ENCODE assay signal across 23 mouse cellular contexts in genomic region chr10:102686667-102687397, GRCm38 (mm10).
A peak's percentile ranks its signal among the peaks of the same experiment; 100 is the strongest.
DNase-seq lines count a peak whose midpoint lies in the region; ATAC-seq lines count a peak whose summit lies in the region.
"Had no signal": no experiment of that assay in that cellular context is flagged by ENCODE, and none has a peak within 500 bp of the region (broad histone marks: within the 10 kb centered on the region; RNA-seq: fewer than 3 reads in every experiment).

No protein-coding gene starts in this region.

- H3K4me1 ChIP-seq in hindbrain, embryonic 15.5 days (replicated peaks): no peaks in the 10 kb centered on the region
- H3K4me1 ChIP-seq in hindbrain, embryonic 12.5 days: no peaks in the 10 kb centered on the region
- H3K4me1 ChIP-seq in forebrain, embryonic 14.5 days (ENCODE audit: control insufficient read depth, insufficient read depth, low read length): 0 out of 2 replicates have a peak, but pooled peaks cover 2% of the 10 kb centered on the region
- H3K4me1 ChIP-seq in intestine, embryonic 16.5 days (ENCODE audit: control insufficient read depth, insufficient read depth, low read length): no peaks in the 10 kb centered on the region
- H3K4me1 ChIP-seq: embryonic facial prominence, embryonic 13.5 days; intestine, embryonic 15.5 days; limb, embryonic 13.5 days; liver, embryonic 13.5 days; neural tube, embryonic 12.5 days had no signal

- no peaks in the 10 kb centered on the region for H3K27me3 ChIP-seq in hindbrain, embryonic 15.5 days
- H3K27me3 ChIP-seq in hindbrain, embryonic 12.5 days: no peaks in the 10 kb centered on the region
- no peaks in the 10 kb centered on the region for H3K27me3 ChIP-seq in forebrain, embryonic 14.5 days (replicated peaks; ENCODE audit: control insufficient read depth, insufficient read depth, low read length)
- H3K27me3 ChIP-seq in intestine, embryonic 16.5 days (replicated peaks; ENCODE audit: control insufficient read depth, insufficient read depth, low read length): no peaks in the 10 kb centered on the region
- H3K27me3 ChIP-seq: embryonic facial prominence, embryonic 13.5 days; intestine, embryonic 15.5 days; kidney, embryonic 15.5 days; limb, embryonic 13.5 days; liver, embryonic 13.5 days; neural tube, embryonic 12.5 days had no signal

- ATAC-seq in hindbrain, embryonic 15.5 days (ENCODE audit: low FRiP score, low read depth): 0 out of 2 replicates have a peak, but pooled peaks have one; percentile 27
- ATAC-seq in hindbrain, embryonic 12.5 days (ENCODE audit: low FRiP score): no peak
- ATAC-seq in forebrain, embryonic 14.5 days: peak; percentile 73
- ATAC-seq in intestine, embryonic 16.5 days: no peak
- ATAC-seq: activated CD4-positive, CD25-positive, alpha-beta regulatory T cell, adult 4 months; intestine, embryonic 15.5 days had no signal

- H3K4me3 ChIP-seq in hindbrain, embryonic 15.5 days: no peak overlapping the region
- H3K4me3 ChIP-seq in hindbrain, embryonic 12.5 days: no peak overlapping the region
- H3K4me3 ChIP-seq in forebrain, embryonic 14.5 days (ENCODE audit: low read depth, low read length): no peak overlapping the region
- H3K4me3 ChIP-seq in intestine, embryonic 16.5 days (ENCODE audit: low read length): no peak overlapping the region
- H3K4me3 ChIP-seq: embryonic facial prominence, embryonic 13.5 days; intestine, embryonic 15.5 days; kidney, embryonic 15.5 days; limb, embryonic 13.5 days; liver, embryonic 13.5 days; neural tube, embryonic 12.5 days had no signal

- DNase-seq in cerebellum, postnatal 14 days: peak; percentile 14 to 39
- DNase-seq in cerebellum, adult 8-10 months: no peak
- peak; percentile 43 for DNase-seq in brain, adult 2 months (ENCODE audit: low read depth, low spot score)
- DNase-seq in forebrain, embryonic 14.5 days (ENCODE audit: low spot score): peak; percentile 37
- no peak for DNase-seq in testis, postnatal 10 days (ENCODE audit: low spot score)
- DNase-seq: adrenal gland, postnatal 10 days; cerebellum, adult 9-10 months; heart, postnatal 36 days; liver, embryonic 13.5 days; lung, embryonic 14.5 days; lung, postnatal 36 days; right cerebral cortex, adult 18-20 months; thymus, postnatal 36 days had no signal

- H3K4me2 ChIP-seq in hindbrain, embryonic 15.5 days: peak overlapping the region; percentile 16
- H3K4me2 ChIP-seq in hindbrain, embryonic 12.5 days (replicated peaks): no peak overlapping the region
- H3K4me2 ChIP-seq in forebrain, embryonic 14.5 days (ENCODE audit: low read length): no peak overlapping the region
- H3K4me2 ChIP-seq in intestine, embryonic 16.5 days (ENCODE audit: low read depth, low read length): no peak overlapping the region
- H3K4me2 ChIP-seq: embryonic facial prominence, embryonic 13.5 days; intestine, embryonic 15.5 days; kidney, embryonic 15.5 days; limb, embryonic 13.5 days; liver, embryonic 13.5 days; lung, embryonic 14.5 days; neural tube, embryonic 12.5 days had no signal

- no peaks in the 10 kb centered on the region for H3K9me3 ChIP-seq in hindbrain, embryonic 15.5 days
- no peaks in the 10 kb centered on the region for H3K9me3 ChIP-seq in hindbrain, embryonic 12.5 days (replicated peaks)
- no peaks in the 10 kb centered on the region for H3K9me3 ChIP-seq in forebrain, embryonic 14.5 days (replicated peaks; ENCODE audit: control insufficient read depth, low read length)
- H3K9me3 ChIP-seq in intestine, embryonic 16.5 days (ENCODE audit: control insufficient read depth, low read length): no peaks in the 10 kb centered on the region
- H3K9me3 ChIP-seq: embryonic facial prominence, embryonic 13.5 days; intestine, embryonic 15.5 days; kidney, embryonic 15.5 days; limb, embryonic 13.5 days; liver, embryonic 13.5 days; neural tube, embryonic 12.5 days had no signal

- H3K27ac ChIP-seq in hindbrain, embryonic 15.5 days (replicated peaks): no peak overlapping the region
- no peak overlapping the region for H3K27ac ChIP-seq in hindbrain, embryonic 12.5 days
- no peak overlapping the region for H3K27ac ChIP-seq in forebrain, embryonic 14.5 days (ENCODE audit: low read depth, low read length)
- no peak overlapping the region for H3K27ac ChIP-seq in intestine, embryonic 16.5 days (ENCODE audit: low read length)
- H3K27ac ChIP-seq: embryonic facial prominence, embryonic 13.5 days; intestine, embryonic 15.5 days; kidney, embryonic 15.5 days; limb, embryonic 13.5 days; liver, embryonic 13.5 days; neural tube, embryonic 12.5 days had no signal

- H3K9ac ChIP-seq in hindbrain, embryonic 15.5 days: no peak overlapping the region
- no peak overlapping the region for H3K9ac ChIP-seq in hindbrain, embryonic 12.5 days
- H3K9ac ChIP-seq in forebrain, embryonic 14.5 days (ENCODE audit: low read length): no peak overlapping the region
- no peak overlapping the region for H3K9ac ChIP-seq in intestine, embryonic 16.5 days (ENCODE audit: low read depth, low read length)
- H3K9ac ChIP-seq: embryonic facial prominence, embryonic 13.5 days; intestine, embryonic 15.5 days; kidney, embryonic 15.5 days; limb, embryonic 13.5 days; liver, embryonic 13.5 days; lung, embryonic 14.5 days; neural tube, embryonic 12.5 days had no signal

- 74% methylated on average over 14 of the region's 14 CpGs for WGBS in hindbrain, embryonic 15.5 days
- 80% methylated on average over 14 of the region's 14 CpGs for WGBS in hindbrain, embryonic 12.5 days
- 70% methylated on average over 14 of the region's 14 CpGs for WGBS in forebrain, embryonic 14.5 days
- WGBS in intestine, embryonic 16.5 days: 72% methylated on average over 14 of the region's 14 CpGs

- H3K36me3 ChIP-seq in hindbrain, embryonic 15.5 days: no peaks in the 10 kb centered on the region
- no peaks in the 10 kb centered on the region for H3K36me3 ChIP-seq in hindbrain, embryonic 12.5 days
- no peaks in the 10 kb centered on the region for H3K36me3 ChIP-seq in forebrain, embryonic 14.5 days (ENCODE audit: control insufficient read depth, insufficient read depth, low read length)
- no peaks in the 10 kb centered on the region for H3K36me3 ChIP-seq in intestine, embryonic 16.5 days (ENCODE audit: control insufficient read depth, insufficient read depth, low read length)
- H3K36me3 ChIP-seq: embryonic facial prominence, embryonic 13.5 days; G1E; intestine, embryonic 15.5 days; kidney, embryonic 15.5 days; limb, embryonic 13.5 days; liver, embryonic 13.5 days; neural tube, embryonic 12.5 days had no signal

Comparison
In these comparisons a context has a peak if more than half of its experiments do, and no peak if none do; other contexts are left out.
1. DNase-seq: peak in cerebellum, postnatal 14 days (2 of 2), brain, adult 2 months (single experiment) and forebrain, embryonic 14.5 days (single experiment); none in cerebellum, adult 8-10 months (single experiment) and testis, postnatal 10 days (single experiment).
2. ATAC-seq: peak in hindbrain, embryonic 15.5 days (single experiment) and forebrain, embryonic 14.5 days (single experiment); none in hindbrain, embryonic 12.5 days (single experiment) and intestine, embryonic 16.5 days (single experiment).